Mouse (Mus musculus) embryonic fibroblast, embryonic 13.5 days (primary cell): ENCODE measurements around the gene D17H6S53E.

Source experiments
- CTCF ChIP-seq: IDR thresholded peaks from 2 replicates; pipeline ENCODE4 v1.5.1; 2011; ENCODE audit warnings: mild to moderate bottlenecking, control low read depth, low read length, moderate library complexity, borderline replicate concordance; ENCODE audit not compliant: insufficient read depth
- POLR2A ChIP-seq: IDR thresholded peaks from 2 replicates; pipeline ENCODE4 v1.6.1; 2011; ENCODE audit warnings: low read depth, mild to moderate bottlenecking, control low read depth, low read length, moderate library complexity

- no peak for TF ChIP-seq CTCF
- no peak for TF ChIP-seq POLR2A
Observed at GRCm38 (mm10) chr17:35131038-35131437, 4.9 kb downstream of the D17H6S53E start.
